Mouse (Mus musculus) stomach, postnatal 0 days (tissue): ENCODE data around the gene Olfr952. TPM values are rescaled to one million over a fixed set of nuclear protein-coding genes. Genes with fewer than 3 reads are reported as not detected.

Experiments used
- ATAC-seq: fragments of 200-750 bp; cut with Nextera tagmentation; 2 replicates; pipeline ENCODE4 v1.8.0; 2017; ENCODE audit not compliant: low FRiP score, low TSS enrichment
- DNase-seq: peaks from one replicate; pipeline ENCODE4 v3.0.0-alpha.2; 2016; ENCODE audit warnings: low spot score
- H3K27ac ChIP-seq: fragments of 300-500 bp; sonication (generic); replicated peaks from 2 replicates; pipeline ENCODE4 v1.5.1; 2014; ENCODE audit warnings: mild to moderate bottlenecking, control low read depth
- H3K27me3 ChIP-seq: fragments of 300-500 bp; sonication (generic); 2 replicates; pipeline ENCODE4 v1.6.1; 2014; ENCODE audit warnings: low read length; ENCODE audit not compliant: control insufficient read depth, insufficient read depth
- H3K36me3 ChIP-seq: fragments of 300-500 bp; sonication (generic); 2 replicates; pipeline ENCODE4 v1.6.1; 2014; ENCODE audit warnings: low read length, mixed read lengths; ENCODE audit not compliant: control insufficient read depth, insufficient read depth
- H3K4me1 ChIP-seq: fragments of 300-500 bp; sonication (generic); replicated peaks from 2 replicates; pipeline ENCODE4 v1.6.1; 2014; ENCODE audit warnings: antibody characterized with exemption; ENCODE audit not compliant: control insufficient read depth, insufficient read depth
- H3K4me2 ChIP-seq: fragments of 300-500 bp; sonication (generic); replicated peaks from 2 replicates; pipeline ENCODE4 v1.6.1; 2014; ENCODE audit warnings: low read depth, mild to moderate bottlenecking, control low read depth, moderate library complexity
- H3K4me3 ChIP-seq: fragments of 300-500 bp; sonication (generic); 2 replicates; pipeline ENCODE4 v1.5.1; 2014; ENCODE audit warnings: low read depth, low read length, control low read depth
- H3K9ac ChIP-seq: fragments of 300-500 bp; sonication (generic); 2 replicates; pipeline ENCODE4 v1.6.1; 2014; ENCODE audit warnings: mild to moderate bottlenecking, low read length, control low read depth, mixed read lengths
- H3K9me3 ChIP-seq: fragments of 300-500 bp; sonication (generic); 2 replicates; pipeline ENCODE4 v1.6.1; 2016; ENCODE audit warnings: low read length; ENCODE audit not compliant: control insufficient read depth
- CTCF ChIP-seq: IDR thresholded peaks from 2 replicates; pipeline ENCODE4 v1.5.1; 2016; ENCODE audit warnings: antibody characterized with exemption, low read depth, mild to moderate bottlenecking, moderate library complexity
- EP300 ChIP-seq: optimal IDR thresholded peaks from 2 replicates; pipeline ENCODE3; 2016; ENCODE audit warnings: antibody characterized with exemption
- WGBS: fragments of 180-500 bp; shearing (Covaris S2); extraction: QIAGEN DNeasy Blood & Tissue Kit; methylation state at CpG from one replicate; pipeline ENCODE4 v1.1.7; 2014; 5-methylcytosine and 5-hydroxymethylcytosine counted together
- polyA plus RNA-seq: library from polyadenylated mRNA; unstranded; fragments of >200 nt; fragmentation: Nextera tagmentation; extraction: Ambion mirVana; gene quantifications from 2 replicates; pipeline ENCODE4 v1.2.1, GENCODE M21; 2015

The Olfr952 gene
- not detected in 2 replicates for polyA plus RNA-seq

GRCm38 (mm10) chr9:39427048-39427447 lies at the start of gene Olfr952:
Gene Olfr952 (minus strand): TSS chr9:39427148.
- H3K27ac ChIP-seq = no peak within 1 kb of the TSS
- no peaks in the 10 kb centered on the region for H3K27me3 ChIP-seq
- no peak within 1 kb of the TSS for H3K4me3 ChIP-seq
- no peak for ATAC-seq
- TF ChIP-seq CTCF (no peak), EP300 (no peak)
- no peak within 1 kb of the TSS for H3K9ac ChIP-seq
- no peaks in the 10 kb centered on the region for H3K36me3 ChIP-seq
- no peak for DNase-seq
- no peaks in the 10 kb centered on the region for H3K9me3 ChIP-seq
- H3K4me1 ChIP-seq = no peaks in the 10 kb centered on the region
- H3K4me2 ChIP-seq = no peak within 1 kb of the TSS

- H3K4me1 ChIP-seq = no peaks in the 10 kb centered on the region
- TF ChIP-seq EP300 (no peak), CTCF (no peak)
- no peak within 1 kb of the TSS for H3K4me2 ChIP-seq
- DNase-seq = no peak
- H3K9ac ChIP-seq = no peak within 1 kb of the TSS
- H3K27ac ChIP-seq = no peak within 1 kb of the TSS
- 40% methylated on average over 1 of the region's 1 CpGs for WGBS
- no peaks in the 10 kb centered on the region for H3K9me3 ChIP-seq
- no peaks in the 10 kb centered on the region for H3K27me3 ChIP-seq
- H3K36me3 ChIP-seq = no peaks in the 10 kb centered on the region
- ATAC-seq = no peak
- H3K4me3 ChIP-seq = no peak within 1 kb of the TSS
Measured at GRCm38 (mm10) chr9:39471844-39472243, 44.9 kb upstream of the Olfr952 start, which contains the start of gene Olfr955. Gene Olfr955 (minus strand): TSS chr9:39471944.

GRCm38 (mm10) chr9:39456401-39456800 lies 29.5 kb upstream of the Olfr952 start, which contains the start of gene Olfr954:
Gene Olfr954 (plus strand): TSS chr9:39456701.
- ATAC-seq (no peak), DNase-seq (no peak)
- no peak for TF ChIP-seq EP300
- no peak for TF ChIP-seq CTCF
- no peak within 1 kb of the TSS for H3K27ac ChIP-seq
- WGBS = 80% methylated on average over 6 of the region's 6 CpGs
- no peak within 1 kb of the TSS for H3K9ac ChIP-seq
- no peaks in the 10 kb centered on the region for H3K9me3 ChIP-seq
- H3K4me2 ChIP-seq = no peak within 1 kb of the TSS
- no peaks in the 10 kb centered on the region for H3K27me3 ChIP-seq
- no peaks in the 10 kb centered on the region for H3K36me3 ChIP-seq
- H3K4me1 ChIP-seq = no peaks in the 10 kb centered on the region
- no peak within 1 kb of the TSS for H3K4me3 ChIP-seq

DNA sequence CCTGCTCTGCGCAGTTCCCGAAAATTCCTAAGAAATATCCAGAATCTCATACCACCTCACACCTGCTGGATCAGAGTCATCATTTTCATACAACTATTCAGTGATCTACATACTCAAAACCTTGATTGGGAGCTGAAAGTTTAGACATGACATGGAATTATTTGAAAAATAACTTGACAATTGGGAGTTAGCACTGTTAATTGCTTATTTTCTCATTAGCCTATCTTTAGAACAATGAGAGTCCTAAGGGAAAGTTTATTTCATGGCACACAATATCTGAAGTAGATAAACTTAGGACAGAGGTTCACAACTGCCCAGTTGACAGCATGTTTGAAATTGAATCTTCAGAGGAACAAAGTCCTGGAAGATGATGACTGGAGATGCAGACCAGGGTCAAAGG lies 39.8 kb downstream of the Olfr952 start, which contains the start of gene Olfr951:
Olfr951 (plus strand) TSS at position 301 of the 400 bp plus-strand sequence.
- H3K27me3 ChIP-seq = no peaks in the 10 kb centered on the region
- H3K9me3 ChIP-seq = no peaks in the 10 kb centered on the region
- 89% methylated on average over 2 of the region's 2 CpGs for WGBS
- no peaks in the 10 kb centered on the region for H3K36me3 ChIP-seq
- H3K9ac ChIP-seq = no peak within 1 kb of the TSS
- no peaks in the 10 kb centered on the region for H3K4me1 ChIP-seq
- H3K4me3 ChIP-seq = no peak within 1 kb of the TSS
- no peak within 1 kb of the TSS for H3K27ac ChIP-seq
- no peak within 1 kb of the TSS for H3K4me2 ChIP-seq
- no peak for TF ChIP-seq CTCF
- no peak for TF ChIP-seq EP300
- DNase-seq (no peak), ATAC-seq (no peak)

Other genes with a start within 250 kb of the Olfr952 start
- gene Olfr944, start 225.2 kb downstream of the Olfr952 start, polyA plus RNA-seq = not detected in 2 replicates
- gene Olfr1537, start 177.2 kb downstream of the Olfr952 start, polyA plus RNA-seq = not detected in 2 replicates
- gene Olfr945, start 150.3 kb downstream of the Olfr952 start, polyA plus RNA-seq = not detected in 2 replicates
- not detected in 2 replicates for gene Olfr948, start 101.1 kb downstream of the Olfr952 start, polyA plus RNA-seq
- not detected in 2 replicates for gene Olfr951, start 39.7 kb downstream of the Olfr952 start, polyA plus RNA-seq
- 0.02 TPM in 1 of 2 replicates, not detected in the other for gene Olfr954, start 29.6 kb upstream of the Olfr952 start, polyA plus RNA-seq
- gene Olfr955, start 44.8 kb upstream of the Olfr952 start, polyA plus RNA-seq = not detected in 2 replicates
- not detected in 2 replicates for gene Olfr44, start 66.8 kb upstream of the Olfr952 start, polyA plus RNA-seq
- gene Olfr957, start 88.7 kb upstream of the Olfr952 start, polyA plus RNA-seq = not detected in 2 replicates
- gene Olfr958, start 126.9 kb upstream of the Olfr952 start, polyA plus RNA-seq = not detected in 2 replicates
- not detected in 2 replicates for gene Olfr959, start 148.4 kb upstream of the Olfr952 start, polyA plus RNA-seq
- gene AW551984, start 177.3 kb upstream of the Olfr952 start, polyA plus RNA-seq = 10.6 and 12.5 TPM in 2 replicates
- not detected in 2 replicates for gene Olfr148, start 183.5 kb upstream of the Olfr952 start, polyA plus RNA-seq
- gene Olfr960, start 194.2 kb upstream of the Olfr952 start, polyA plus RNA-seq = not detected in 2 replicates
- not detected in 2 replicates for gene Olfr961, start 217.9 kb upstream of the Olfr952 start, polyA plus RNA-seq
- gene Olfr963, start 240.1 kb upstream of the Olfr952 start, polyA plus RNA-seq = not detected in 2 replicates